Mouse (Mus musculus) gastrocnemius, postnatal 36 days (tissue): ENCODE measurements around the gene Arhgap24. TPM values are rescaled to one million over a fixed set of nuclear protein-coding genes. Genes with fewer than 3 reads are reported as not detected.

Experiments used
- DNase-seq, 2 experiments: peaks; one replicate each; pipeline ENCODE4 v3.0.0; 2022
- intact Hi-C: fragments of 180-260 bp; cut with DNase I; formaldehyde crosslinking; loops from one replicate; pipeline ENCODE4 v1.15.1; 2025
- total RNA-seq, 2 experiments: library from RNA; stranded (reverse); gene quantifications; 2 replicates each; pipeline ENCODE4 v1.2.3; 2021

The Arhgap24 gene
- total RNA-seq, 2 experiments from 2014 or later: 17.6 to 18.5 TPM

DNA sequence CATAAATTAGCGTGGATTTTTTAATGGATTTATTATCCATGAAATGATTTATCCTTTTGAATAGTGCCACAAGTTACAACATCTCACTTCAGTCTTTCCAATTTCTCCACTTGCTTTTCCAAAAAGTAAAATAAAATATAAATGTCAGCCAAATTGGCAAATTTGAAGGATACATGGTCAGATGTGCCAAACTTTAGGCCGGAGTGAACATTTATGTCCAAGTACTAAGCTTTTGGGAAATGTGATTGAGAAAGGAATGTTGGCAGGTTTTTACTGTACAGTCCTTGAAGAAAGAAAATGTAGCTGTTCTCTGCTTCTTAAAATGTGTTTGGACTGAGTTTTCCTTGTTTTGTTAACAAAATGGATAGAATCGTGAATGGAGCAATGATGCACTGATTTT, 185.7 kb downstream of the Arhgap24 start:
- no peak for DNase-seq
- intact Hi-C loops: no loop called here

- intact Hi-C loops: no loop called here
- DNase-seq: no peak
Observed at GRCm38 (mm10) chr5:102667754-102668575, 186.8 kb downstream of the Arhgap24 start.

- no peak for DNase-seq
- intact Hi-C loops: no loop called here
Observed at GRCm38 (mm10) chr5:102670206-102670605, 189.0 kb downstream of the Arhgap24 start.

GRCm38 (mm10) chr5:102670731-102671345, 189.6 kb downstream of the Arhgap24 start:
- no peak for DNase-seq
- intact Hi-C loops: no loop called here

GRCm38 (mm10) chr5:102675326-102675725, 194.1 kb downstream of the Arhgap24 start:
- intact Hi-C loops: no loop called here

DNA sequence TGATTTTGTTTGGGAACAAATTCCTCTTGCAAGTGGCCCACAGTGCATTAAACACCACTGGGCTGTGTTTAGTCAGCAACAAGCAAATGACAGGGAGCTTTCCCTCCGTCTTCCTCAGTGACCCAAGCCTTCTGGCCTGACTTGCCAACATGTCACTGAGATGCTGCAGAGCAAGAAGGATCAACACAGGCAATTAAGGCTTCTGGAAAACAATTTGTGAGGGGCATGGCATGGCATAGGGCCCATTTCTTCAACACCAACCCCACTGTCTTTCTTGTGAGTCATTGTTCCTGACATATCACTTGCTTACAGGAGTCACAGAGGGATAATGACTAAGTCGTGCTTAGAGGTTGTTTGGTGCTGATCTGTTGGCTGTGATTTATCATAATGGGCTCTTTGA, 196.0 kb downstream of the Arhgap24 start:
- intact Hi-C loops: no loop called here
- no peak for DNase-seq

More at GRCm38 (mm10) chr5:102675326-102675725, 194.1 kb downstream of the Arhgap24 start:
- DNase-seq: no peak

DNA sequence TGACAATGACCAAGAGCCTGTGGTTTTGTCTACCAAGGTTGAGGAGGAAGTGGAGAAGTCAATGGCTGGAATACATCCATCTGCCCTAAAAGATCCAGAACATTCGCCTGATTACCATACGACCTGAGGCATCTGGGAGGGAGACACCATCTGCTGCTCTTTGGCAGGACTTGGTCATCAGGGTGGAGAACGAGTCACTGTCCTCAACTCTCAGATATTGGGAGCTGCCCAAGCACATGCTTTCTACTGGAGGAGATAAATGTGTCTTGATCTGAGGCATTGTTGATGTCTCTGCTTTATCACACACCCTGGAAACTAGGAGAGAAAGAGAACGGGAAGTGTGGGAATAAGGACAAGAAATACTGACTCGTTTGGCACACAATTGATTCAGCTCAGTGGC, 206.5 kb downstream of the Arhgap24 start:
- peak in 1 of 2 experiments; percentile 23 for DNase-seq
- intact Hi-C loops: no loop called here

DNA sequence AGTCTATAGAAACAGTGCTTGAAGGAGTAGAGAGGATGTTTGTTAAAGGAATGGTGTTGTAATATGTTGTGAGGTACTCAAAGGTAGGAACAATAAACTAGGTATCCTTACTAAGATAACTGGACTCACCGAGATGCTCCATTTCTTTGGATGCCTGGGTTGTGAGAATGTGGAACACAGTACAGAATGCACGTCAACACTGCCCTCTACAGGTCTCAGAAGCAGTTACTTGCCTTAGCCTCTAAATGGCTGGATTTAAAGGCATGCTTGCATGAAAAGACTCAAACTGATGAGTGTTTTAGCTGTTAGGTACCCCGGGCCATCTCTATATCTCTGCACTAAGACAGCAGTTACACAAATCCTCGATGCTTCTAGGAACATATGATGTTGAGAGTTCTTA, 211.3 kb downstream of the Arhgap24 start:
- intact Hi-C loops: loop anchor here (1.0 to 5.0 kb wide), 3 partner anchors 275 to 540 kb away; no protein-coding TSS in a partner anchor
- DNase-seq: peak in 1 of 2 experiments; percentile 36

- no peak for DNase-seq
- intact Hi-C loops: loop anchor here (5.0 kb wide), 2 partner anchors 276 to 541 kb away; no protein-coding TSS in a partner anchor
Observed at GRCm38 (mm10) chr5:102693192-102693591, 212.0 kb downstream of the Arhgap24 start.

GRCm38 (mm10) chr5:102693871-102694270, 212.7 kb downstream of the Arhgap24 start:
- DNase-seq: no peak
- intact Hi-C loops: loop anchor here (5.0 kb wide), 2 partner anchors 277 to 542 kb away; no protein-coding TSS in a partner anchor

- intact Hi-C loops: no loop called here
Observed at GRCm38 (mm10) chr5:102697784-102698183, 216.6 kb downstream of the Arhgap24 start.

DNA sequence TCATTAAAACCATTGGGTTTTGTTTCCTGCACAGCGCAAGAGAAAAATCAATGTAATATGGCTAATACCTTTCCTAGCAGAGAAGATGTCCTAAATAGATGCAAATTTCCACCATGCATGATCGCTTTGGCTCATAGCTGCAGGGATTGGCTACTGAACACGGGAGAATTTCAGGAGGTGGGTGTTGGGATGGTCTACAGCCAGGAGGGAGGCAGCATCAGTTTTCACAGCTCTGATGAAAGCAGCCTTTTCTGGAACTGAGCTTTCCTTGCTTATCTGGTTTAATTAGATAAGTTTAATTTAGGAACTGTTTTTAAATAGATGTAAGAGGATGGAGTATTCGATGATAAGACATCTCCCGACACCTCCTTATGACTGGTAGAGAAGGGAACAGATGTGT, 217.2 kb downstream of the Arhgap24 start:
- DNase-seq: no peak
- intact Hi-C loops: no loop called here

More at GRCm38 (mm10) chr5:102697784-102698183, 216.6 kb downstream of the Arhgap24 start:
- DNase-seq: no peak

GRCm38 (mm10) chr5:102698891-102699290, 217.7 kb downstream of the Arhgap24 start:
- intact Hi-C loops: no loop called here
- DNase-seq: peak in 1 of 2 experiments; percentile 36

GRCm38 (mm10) chr5:102702581-102702980, 221.4 kb downstream of the Arhgap24 start:
- no peak for DNase-seq
- intact Hi-C loops: no loop called here

GRCm38 (mm10) chr5:102703325-102704099, 222.3 kb downstream of the Arhgap24 start:
- intact Hi-C loops: loop anchor here (2.0 kb wide), 1 partner anchor 173 kb away; no protein-coding TSS in a partner anchor
- peak; percentile 47 to 56 for DNase-seq

DNA sequence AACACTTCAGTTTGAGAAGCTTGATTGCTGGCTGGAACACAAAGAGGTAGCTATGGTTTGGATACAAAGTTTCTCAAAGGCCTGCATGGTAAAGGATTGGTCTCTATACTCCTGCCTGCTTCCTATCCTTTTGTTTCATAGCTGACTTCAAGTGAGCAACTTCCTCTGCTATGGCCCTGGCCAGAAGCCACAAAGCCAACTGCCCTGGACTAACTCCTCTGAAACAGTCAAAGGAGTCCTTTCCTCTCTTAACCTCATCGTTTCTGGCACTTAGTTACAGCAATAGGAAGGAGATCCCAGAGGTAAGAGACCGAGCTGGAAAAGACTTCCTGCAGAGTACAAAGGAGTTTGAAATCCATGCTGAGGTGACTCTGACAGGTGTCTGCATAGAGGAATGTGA, 224.0 kb downstream of the Arhgap24 start:
- DNase-seq: no peak
- intact Hi-C loops: loop anchor here (2.0 kb wide), 1 partner anchor 172 kb away; no protein-coding TSS in a partner anchor

GRCm38 (mm10) chr5:102710336-102710735, 229.1 kb downstream of the Arhgap24 start:
- intact Hi-C loops: loop anchor here (5.0 kb wide), 1 partner anchor 57 kb away; no protein-coding TSS in a partner anchor
- no peak for DNase-seq

DNA sequence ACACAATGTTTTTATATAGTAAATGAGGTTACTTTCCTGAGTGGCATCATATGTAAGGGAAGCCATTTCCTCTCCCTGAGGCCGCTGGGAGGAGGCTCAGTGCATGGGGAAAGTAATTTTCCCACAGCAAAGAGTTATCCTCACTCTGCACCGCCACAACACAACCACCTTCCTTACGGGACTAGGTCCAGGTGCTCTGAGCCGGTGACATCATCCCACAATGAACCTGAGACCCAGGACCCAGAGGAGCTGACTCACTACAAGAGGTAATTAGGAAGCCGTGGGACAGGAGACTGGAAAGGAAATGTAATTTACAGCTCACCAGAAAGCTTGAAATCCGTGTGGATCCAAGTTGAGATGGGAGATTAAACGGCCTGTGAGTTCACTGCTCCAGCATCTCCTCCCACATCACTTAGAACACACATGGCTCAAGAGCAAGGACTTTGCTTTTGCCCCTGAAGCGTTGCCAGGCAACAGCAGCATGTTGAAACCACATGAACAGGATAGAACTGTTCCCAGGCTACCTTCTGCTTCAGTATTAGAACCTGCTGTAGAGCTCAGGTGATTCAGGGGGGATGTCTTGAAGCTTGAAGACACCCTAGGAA, 238.3 kb downstream of the Arhgap24 start:
- intact Hi-C loops: no loop called here
- DNase-seq: peak in 1 of 2 experiments; percentile 20

DNA sequence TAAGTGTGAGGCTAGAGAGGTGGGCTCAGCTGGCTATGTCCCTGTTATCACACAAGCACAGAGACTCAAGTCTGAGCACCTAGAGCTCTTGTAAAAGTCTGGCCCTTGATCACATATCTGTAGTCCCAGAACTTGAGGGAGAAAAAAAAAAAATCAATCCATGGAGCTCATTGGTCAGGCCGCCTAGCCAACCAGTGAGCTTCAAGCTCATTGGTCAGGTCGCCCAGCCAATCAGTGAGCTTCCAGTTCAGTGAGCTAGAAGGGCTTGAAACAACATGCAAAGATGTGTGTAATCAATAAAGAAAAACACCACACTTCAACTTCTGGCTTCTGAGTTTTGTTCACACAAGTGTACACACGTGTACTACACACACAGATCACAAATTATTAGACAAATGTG, 242.4 kb downstream of the Arhgap24 start:
- DNase-seq: no peak
- intact Hi-C loops: no loop called here

- intact Hi-C loops: no loop called here
- no peak for DNase-seq
Observed at GRCm38 (mm10) chr5:102724813-102725348, 243.7 kb downstream of the Arhgap24 start.
